Mouse (Mus musculus) T-cell, adult 66 days (primary cell): ENCODE measurements around the gene Col2a1. TPM values are rescaled to one million over a fixed set of nuclear protein-coding genes. Genes with fewer than 3 reads are reported as not detected.

Experiments used
- total RNA-seq, 2 experiments: library from RNA; stranded (reverse); gene quantifications; 3 replicates in 1 of 2; 4 replicates in 1 of 2; pipeline ENCODE4 v1.2.4; 2023

Gene Col2a1
- not detected for total RNA-seq

DNA sequence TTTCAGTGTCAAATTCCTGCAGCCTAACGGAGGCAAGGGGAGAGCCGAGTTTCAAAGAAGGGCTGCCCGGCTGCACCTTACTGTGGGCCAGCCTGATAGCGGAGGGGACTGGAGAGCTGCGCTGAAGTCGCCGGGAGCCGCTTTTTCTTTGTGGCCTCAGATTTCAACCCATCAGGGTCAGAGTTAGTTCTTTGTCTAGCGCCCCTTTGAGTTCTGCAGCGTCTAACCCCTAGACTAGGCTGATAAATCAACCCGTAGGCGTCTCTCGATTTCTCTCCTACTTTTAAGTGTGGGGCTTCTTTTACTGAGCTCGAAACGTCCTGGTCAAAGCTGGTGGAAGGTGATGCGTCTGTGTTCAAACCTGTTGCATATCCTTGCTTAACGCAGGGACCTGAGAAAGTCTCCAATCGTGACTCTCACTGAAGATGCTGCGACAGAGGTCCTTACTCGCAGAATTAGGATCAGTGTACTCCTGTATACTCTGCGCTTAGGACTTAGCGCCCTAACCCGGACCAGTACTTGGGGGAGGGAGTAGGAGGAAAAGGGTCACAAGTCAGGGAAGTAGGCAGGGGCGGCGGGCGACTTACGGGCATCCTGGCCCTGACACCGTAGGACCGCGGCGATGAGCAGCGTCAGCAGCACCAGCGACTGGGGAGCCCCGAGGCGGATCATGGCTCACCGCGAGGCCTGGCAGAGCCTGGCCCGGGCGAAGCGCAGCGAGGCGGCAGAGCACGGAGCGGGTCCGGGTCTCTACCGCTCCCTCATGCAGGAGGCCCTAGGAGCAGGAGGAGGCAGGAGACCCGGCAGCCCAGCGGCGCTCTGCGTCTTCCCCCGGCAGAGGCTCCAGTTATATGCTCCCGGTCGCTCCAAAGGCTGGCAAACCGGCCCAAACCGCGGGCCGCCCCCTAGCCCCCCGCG lies at the start of gene Col2a1:
Gene Col2a1, minus strand, starts transcription at position 874 of the 918 bp plus-strand sequence.

DNA sequence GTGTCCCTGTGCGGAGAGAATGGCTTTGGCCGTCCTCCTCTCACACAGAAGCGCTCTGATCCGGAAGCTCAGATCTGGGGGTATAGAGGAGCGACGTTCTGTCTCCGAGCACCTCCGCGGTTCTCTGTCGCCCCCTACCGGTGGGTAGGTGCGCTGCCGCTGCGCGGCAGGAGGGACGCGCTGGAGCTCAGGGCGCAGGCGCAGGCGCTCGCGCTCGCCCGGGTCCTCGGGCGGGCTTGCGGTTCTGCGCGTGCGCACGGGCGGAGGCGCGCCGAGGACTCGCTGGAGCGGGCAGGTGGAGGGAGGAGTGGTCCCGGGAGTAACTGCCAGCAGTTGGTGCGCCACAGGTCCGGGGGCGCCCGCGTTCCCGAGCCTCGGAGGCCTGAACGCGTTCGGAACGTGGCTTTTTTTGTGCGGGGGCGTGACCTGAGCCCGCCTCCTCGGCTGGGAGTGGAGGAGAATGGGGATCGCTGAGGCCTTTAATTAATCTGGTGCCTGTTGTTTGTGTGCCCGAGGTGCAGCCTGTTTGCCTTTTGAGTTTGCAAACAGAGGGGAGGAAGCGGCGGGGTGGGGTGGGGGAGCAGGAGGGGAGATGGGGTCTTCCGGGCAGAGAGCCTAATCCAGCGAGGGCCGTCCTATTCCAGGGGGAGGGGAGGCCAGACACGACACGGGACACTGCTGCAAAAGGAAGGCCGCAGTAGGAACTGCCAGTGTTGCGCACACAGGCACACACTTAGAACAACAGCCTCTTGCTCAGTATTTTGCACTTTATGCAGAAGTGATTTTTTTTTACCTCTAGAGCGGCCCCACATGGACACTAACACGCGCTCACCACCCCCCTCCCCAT lies 40.3 kb downstream of the Col2a1 start, which contains the start of gene Tmem106c:
Gene Tmem106c, plus strand, starts transcription at position 212 of the 847 bp plus-strand sequence.

Other genes with a start within 250 kb of the Col2a1 start
- 1 to 10 TPM; 1.2 to 3.9 TPM for gene Rapgef3, start 236.7 kb downstream of the Col2a1 start, total RNA-seq
- 10 to 100 TPM; 21.5 to 23.5 TPM for gene Slc48a1, start 226.2 kb downstream of the Col2a1 start, total RNA-seq
- 100 to 1,000 TPM; 189 to 190 TPM for gene Hdac7, start 160.2 kb downstream of the Col2a1 start, total RNA-seq
- 1 to 10 TPM in 1 of 2 experiments, under 1 TPM in 1; 0.84 to 1.2 TPM for gene Vdr, start 94.1 kb downstream of the Col2a1 start, total RNA-seq
- 10 to 100 TPM; 13.4 to 13.8 TPM for gene Tmem106c, start 40.5 kb downstream of the Col2a1 start, total RNA-seq
- gene Pfkm, start 87.9 kb upstream of the Col2a1 start, total RNA-seq, result 10 to 100 TPM; 10.3 to 10.4 TPM
- gene Senp1, start 89.0 kb upstream of the Col2a1 start, total RNA-seq, result 10 to 100 TPM; 56.0 to 58.7 TPM
- gene Asb8, start 160.9 kb upstream of the Col2a1 start, total RNA-seq, result 10 to 100 TPM; 20.8 to 21.2 TPM
- gene Ccdc184, start 162.5 kb upstream of the Col2a1 start, total RNA-seq, result not detected
- not detected for gene Olfr288, start 190.8 kb upstream of the Col2a1 start, total RNA-seq
- gene Gm44579, start 216.3 kb upstream of the Col2a1 start, total RNA-seq, result not detected
- gene Olfr287, start 216.4 kb upstream of the Col2a1 start, total RNA-seq, result not detected
- not detected for gene Olfr286, start 229.8 kb upstream of the Col2a1 start, total RNA-seq